Mouse (Mus musculus) spleen, adult 2 months (tissue): ENCODE results near the gene Wnt7b. TPM values are rescaled to one million over a fixed set of nuclear protein-coding genes. Genes with fewer than 3 reads are reported as not detected.
A peak's percentile ranks its signal among the peaks of the same experiment; 100 is the strongest.

Experiments
- DNase-seq, 2 experiments: peaks; one replicate each; pipeline versions ENCODE4 v3.0.0 to v3.0.0-alpha.2; 2012 to 2021; ENCODE audit warnings: low spot score in 2 of 2, low read depth in 1 of 2
- H3K27ac ChIP-seq: fragments of 200-500 bp; 2 replicates; pipeline ENCODE4 v1.5.1; 2012; ENCODE audit warnings: low read length, inconsistent platforms; ENCODE audit not compliant: insufficient read depth
- H3K27me3 ChIP-seq: fragments of 200-500 bp; 2 replicates; pipeline ENCODE4 v1.6.1; 2012; ENCODE audit warnings: mild to moderate bottlenecking, moderate library complexity, low read length, inconsistent platforms; ENCODE audit not compliant: control insufficient read depth, insufficient read depth
- H3K36me3 ChIP-seq: fragments of 200-500 bp; 2 replicates; pipeline ENCODE4 v1.6.1; 2012; ENCODE audit warnings: mild to moderate bottlenecking, low read length, inconsistent platforms; ENCODE audit not compliant: control insufficient read depth, insufficient read depth
- H3K4me1 ChIP-seq: fragments of 200-500 bp; 2 replicates; pipeline ENCODE4 v1.6.1; 2011; ENCODE audit warnings: inconsistent platforms; ENCODE audit not compliant: control insufficient read depth, insufficient read depth, insufficient read length
- H3K4me3 ChIP-seq: fragments of 200-500 bp; 2 replicates; pipeline ENCODE4 v1.5.1; 2011; ENCODE audit warnings: mild to moderate bottlenecking, inconsistent platforms; ENCODE audit not compliant: insufficient read depth, insufficient read length; ENCODE audit errors: extremely low read depth
- CTCF ChIP-seq: fragments of 200-500 bp; IDR thresholded peaks from 2 replicates; pipeline ENCODE4 v1.5.1; 2011; ENCODE audit warnings: mild to moderate bottlenecking, inconsistent platforms; ENCODE audit not compliant: insufficient read depth, insufficient read length, insufficient replicate concordance; ENCODE audit errors: extremely low read depth
- POLR2A ChIP-seq: fragments of 200-500 bp; IDR thresholded peaks from 2 replicates; pipeline ENCODE4 v1.6.1; 2011; ENCODE audit warnings: low read depth, low read length, inconsistent platforms
- WGBS: fragments of 180-500 bp; shearing (Covaris S2); methylation state at CpG from one replicate; pipeline ENCODE4 v1.1.7; 2018; 5-methylcytosine and 5-hydroxymethylcytosine counted together
- polyA plus RNA-seq: library from polyadenylated mRNA; depleted of rRNA; stranded (reverse); fragments of >200 nt; gene quantifications from 2 replicates; pipeline ENCODE4 v1.2.3, GENCODE M21; 2012

The Wnt7b gene
- polyA plus RNA-seq, 1 experiment: 0.08 TPM

DNA sequence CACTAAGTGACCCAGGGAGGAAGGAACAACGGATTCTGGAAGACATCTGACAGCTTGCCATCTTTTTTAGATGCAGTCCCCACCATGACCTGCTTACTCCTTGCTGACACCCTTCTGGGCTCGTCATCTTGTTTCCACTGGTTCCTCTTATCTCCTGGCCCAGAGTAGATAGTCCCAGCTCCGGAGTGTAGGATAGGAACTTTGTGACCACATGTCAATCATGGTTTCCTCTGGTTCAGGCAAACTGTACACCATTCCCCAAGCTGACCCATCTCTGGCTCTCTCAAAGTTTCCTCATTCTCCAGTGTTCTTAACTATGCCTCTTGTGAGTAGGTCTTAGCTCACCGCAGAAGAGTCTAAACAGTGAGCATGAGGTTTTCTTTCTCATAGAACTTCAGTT, 10.4 kb upstream of the Wnt7b start:
- TF ChIP-seq POLR2A: no peak
- Histone ChIP-seq H3K36me3 (no peaks in the 10 kb centered on the region), H3K27me3 (no peaks in the 10 kb centered on the region), H3K4me1 (no peaks in the 10 kb centered on the region), H3K4me3 (no peak overlapping the region), H3K27ac (no peak overlapping the region)
- DNase-seq: no peak
- 59% methylated on average over 4 of the region's 4 CpGs for WGBS

DNA sequence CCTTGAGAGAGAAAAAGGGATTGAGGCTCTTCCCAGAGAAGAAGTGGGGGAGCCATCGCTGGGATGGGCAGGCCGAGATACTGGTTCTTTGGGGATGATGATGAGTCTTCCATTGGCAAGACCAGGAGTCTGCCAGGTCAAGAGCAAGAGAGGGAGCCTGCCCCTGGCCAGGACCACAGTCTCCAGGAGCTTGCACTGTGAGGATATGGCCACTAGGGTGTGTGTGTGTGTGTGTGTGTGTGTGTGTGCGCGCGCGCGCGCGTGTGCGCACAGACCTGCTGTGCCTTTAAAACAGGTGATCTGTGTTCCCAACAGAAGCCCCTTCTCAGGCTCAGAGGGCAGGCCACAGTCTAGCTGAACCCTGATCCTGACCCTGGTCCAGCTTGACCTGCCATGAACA, 8.6 kb upstream of the Wnt7b start:
- no peak for TF ChIP-seq CTCF
- no peak for TF ChIP-seq POLR2A
- WGBS: 92% methylated on average over 10 of the region's 10 CpGs

DNA sequence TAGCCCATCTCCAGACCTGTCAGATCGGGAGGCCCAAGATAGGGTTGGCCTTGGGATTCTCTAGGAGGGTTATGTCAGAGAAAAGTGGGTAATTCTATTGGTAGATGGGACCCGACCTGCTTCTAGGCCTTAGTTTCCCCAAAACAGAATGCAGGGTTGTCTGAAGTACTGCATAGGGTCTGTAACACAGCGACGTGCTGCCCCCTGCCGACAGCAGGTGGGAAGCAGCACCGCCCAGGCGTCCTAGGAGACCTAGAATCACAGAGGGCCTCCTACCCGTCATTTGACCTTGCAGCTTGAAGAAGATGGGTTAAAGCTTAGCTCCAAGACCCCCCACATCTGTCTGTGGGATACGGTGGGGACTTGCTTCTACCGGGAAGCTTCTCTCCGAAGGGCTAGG, 1.2 kb upstream of the Wnt7b start:
- TF ChIP-seq CTCF (peak; percentile 70; the same call in 1 of the 2 replicates), POLR2A (no peak)
- 5% methylated on average over 11 of the region's 11 CpGs for WGBS
- no peak overlapping the region for H3K4me3 ChIP-seq
- H3K27ac ChIP-seq: no peak overlapping the region
- peaks cover 21% of the 10 kb centered on the region for H3K27me3 ChIP-seq
- no peaks in the 10 kb centered on the region for H3K36me3 ChIP-seq
- peak in 1 of 2 experiments; percentile 35 for DNase-seq
- H3K4me1 ChIP-seq: no peaks in the 10 kb centered on the region; the same call in 1 of the 2 replicates

More for the DNA sequence above, 8.6 kb upstream of the Wnt7b start:
- Histone ChIP-seq H3K4me3 (no peak overlapping the region), H3K27ac (no peak overlapping the region), H3K27me3 (no peaks in the 10 kb centered on the region), H3K36me3 (no peaks in the 10 kb centered on the region), H3K4me1 (no peaks in the 10 kb centered on the region)
- DNase-seq: no peak

DNA sequence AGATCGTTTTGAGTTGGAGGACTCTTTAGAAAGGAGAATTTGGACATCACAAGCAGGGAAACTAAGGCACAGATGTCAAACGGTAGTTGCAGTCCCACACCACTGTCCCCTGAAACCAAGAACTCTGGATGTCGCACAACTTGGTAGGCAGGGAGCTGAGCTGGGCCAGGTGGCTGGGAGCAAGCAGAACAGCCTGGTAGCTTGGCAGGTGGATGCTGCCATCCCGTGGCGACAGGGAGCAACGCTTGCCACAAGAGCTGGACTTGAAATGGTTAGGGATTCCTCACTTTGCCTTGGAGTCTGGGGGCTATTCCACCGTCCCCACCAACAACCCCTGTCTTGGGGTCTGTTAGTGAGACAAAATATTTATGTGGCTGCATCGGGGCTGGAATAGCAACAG, 751 bp upstream of the Wnt7b start:
- Histone ChIP-seq H3K27ac (no peak overlapping the region), H3K4me3 (no peak overlapping the region), H3K36me3 (no peaks in the 10 kb centered on the region), H3K27me3 (peaks cover 22% of the 10 kb centered on the region), H3K4me1 (no peaks in the 10 kb centered on the region; the same call in 1 of the 2 replicates)
- DNase-seq: peak in 1 of 2 experiments; percentile 20
- WGBS: 2% methylated on average over 8 of the region's 8 CpGs
- no peak for TF ChIP-seq POLR2A
- peak; percentile 58; the same call in 1 of the 2 replicates for TF ChIP-seq CTCF

DNA sequence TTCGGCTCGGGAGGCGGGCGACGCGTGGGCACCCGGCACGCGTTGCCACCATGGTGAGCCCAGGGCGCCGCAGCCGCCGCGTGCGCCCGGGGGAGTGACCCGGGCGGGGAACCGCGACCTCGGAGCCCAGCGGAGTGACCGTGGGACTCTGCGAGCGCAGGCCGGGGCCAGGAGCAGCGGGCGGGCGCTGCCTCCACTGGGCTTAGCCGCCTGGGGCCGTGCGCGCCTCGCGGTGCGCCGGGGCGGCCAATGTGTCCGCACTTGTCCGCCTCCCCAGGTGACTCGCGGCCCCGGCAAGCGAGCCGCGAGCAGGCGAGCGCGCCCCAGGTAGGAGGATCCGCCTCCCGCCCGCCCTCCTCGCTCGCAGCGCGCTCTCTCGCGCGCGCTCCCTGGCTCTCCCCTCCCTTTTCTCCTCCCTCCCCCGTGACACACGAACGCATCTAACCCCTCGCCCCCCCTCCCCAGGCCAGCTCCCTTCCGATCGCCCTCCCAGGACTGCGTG, 659 bp downstream of the Wnt7b start:
- Histone ChIP-seq H3K27ac (no peak overlapping the region), H3K36me3 (no peaks in the 10 kb centered on the region), H3K27me3 (peaks cover 29% of the 10 kb centered on the region), H3K4me1 (no peaks in the 10 kb centered on the region; the same call in 1 of the 2 replicates), H3K4me3 (no peak overlapping the region)
- no peak for DNase-seq
- TF ChIP-seq POLR2A (no peak), CTCF (no peak)
- under 1% methylated on average over 49 of the region's 67 CpGs for WGBS

DNA sequence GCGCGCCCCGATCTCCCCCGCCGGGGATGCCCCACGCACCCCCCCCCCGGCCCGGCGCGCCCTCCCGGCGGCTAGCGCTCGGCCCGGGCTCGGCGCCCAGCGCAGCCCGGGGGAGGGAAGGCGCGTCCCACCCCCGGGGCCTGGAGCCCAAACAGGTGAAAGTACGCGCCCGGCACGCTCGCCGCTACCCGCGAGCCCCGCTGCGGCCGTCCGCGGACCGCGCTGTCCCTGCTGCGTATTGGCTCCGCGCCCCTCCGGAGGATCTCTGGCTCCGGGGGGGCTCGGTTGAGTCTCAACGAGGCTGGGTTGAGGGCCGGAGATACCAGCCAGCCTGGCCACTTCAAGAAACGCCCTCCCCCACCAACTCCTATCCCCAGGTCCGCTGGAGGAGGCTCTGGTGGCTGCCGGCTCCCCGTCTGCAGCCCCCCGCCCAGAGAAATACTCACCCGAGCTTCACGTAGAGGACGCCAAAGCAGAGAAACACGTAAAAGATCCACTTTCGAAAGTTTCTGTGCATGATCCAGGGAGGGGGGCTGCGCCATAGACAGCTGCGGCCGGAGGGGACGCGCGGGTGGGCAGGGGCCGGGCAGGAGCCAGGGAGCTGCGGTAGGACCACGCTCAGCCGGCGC, 1.2 kb downstream of the Wnt7b start:
- 3% methylated on average over 55 of the region's 66 CpGs for WGBS
- no peak for TF ChIP-seq CTCF
- TF ChIP-seq POLR2A: no peak
- Histone ChIP-seq H3K36me3 (no peaks in the 10 kb centered on the region), H3K4me1 (no peaks in the 10 kb centered on the region; the same call in 1 of the 2 replicates), H3K27me3 (peaks cover 29% of the 10 kb centered on the region), H3K4me3 (no peak overlapping the region), H3K27ac (no peak overlapping the region)
- no peak for DNase-seq

DNA sequence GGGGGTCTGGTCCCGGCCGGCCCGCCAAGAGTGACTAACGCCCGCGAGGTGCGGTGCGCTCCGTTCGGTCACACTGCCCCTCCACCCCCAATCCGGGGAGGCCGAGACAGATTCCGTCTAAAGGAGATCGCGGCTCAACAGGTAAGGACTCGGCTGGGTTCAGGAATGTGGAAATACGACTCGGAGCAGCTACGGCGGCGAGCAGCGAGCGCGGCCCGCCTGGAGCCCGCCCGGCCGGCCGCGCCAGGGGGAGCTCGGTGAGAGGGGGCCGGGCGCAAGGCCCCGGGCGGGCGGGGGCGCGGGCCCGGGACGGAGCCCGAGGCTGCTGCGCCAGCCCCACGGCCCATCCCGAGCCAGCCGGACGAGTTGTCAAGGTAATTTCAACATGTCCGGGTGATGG, 1.8 kb downstream of the Wnt7b start:
- TF ChIP-seq POLR2A (no peak), CTCF (no peak)
- H3K27me3 ChIP-seq: peaks cover 29% of the 10 kb centered on the region
- no peaks in the 10 kb centered on the region for H3K36me3 ChIP-seq
- no peaks in the 10 kb centered on the region; the same call in 1 of the 2 replicates for H3K4me1 ChIP-seq
- 2% methylated on average over 47 of the region's 47 CpGs for WGBS
- DNase-seq: no peak
- H3K4me3 ChIP-seq: no peak overlapping the region
- H3K27ac ChIP-seq: no peak overlapping the region
